Mouse (Mus musculus) liver, embryonic 11.5 days (tissue): ENCODE results near the gene Ociad2. TPM values are rescaled to one million over a fixed set of nuclear protein-coding genes. Genes with fewer than 3 reads are reported as not detected.

Source experiments
- ATAC-seq: fragments of 200-750 bp; cut with Nextera tagmentation; replicated peaks from 2 replicates; pipeline ENCODE4 v1.8.0; 2017; ENCODE audit warnings: moderate number of reproducible peaks, mild to moderate bottlenecking, moderate TSS enrichment, moderate library complexity; ENCODE audit not compliant: low FRiP score
- DNase-seq: peaks from one replicate; pipeline ENCODE4 v3.0.0-alpha.2; 2017; ENCODE audit warnings: low spot score
- H3K27ac ChIP-seq: fragments of 300-500 bp; sonication (generic); 2 replicates; pipeline ENCODE4 v1.5.1; 2014; ENCODE audit warnings: mild to moderate bottlenecking, low read depth, low read length, control low read depth
- H3K27me3 ChIP-seq: fragments of 300-500 bp; sonication (generic); replicated peaks from 2 replicates; pipeline ENCODE4 v1.6.1; 2014; ENCODE audit warnings: low read length, mixed read lengths; ENCODE audit not compliant: control insufficient read depth, insufficient read depth
- H3K36me3 ChIP-seq: fragments of 300-500 bp; sonication (generic); 2 replicates; pipeline ENCODE4 v1.6.1; 2014; ENCODE audit warnings: mild to moderate bottlenecking, low read length, moderate library complexity, mixed read lengths; ENCODE audit not compliant: control insufficient read depth, insufficient read depth
- H3K4me1 ChIP-seq: fragments of 300-500 bp; sonication (generic); replicated peaks from 2 replicates; pipeline ENCODE4 v1.6.1; 2014; ENCODE audit warnings: low read length, mixed read lengths; ENCODE audit not compliant: control insufficient read depth, insufficient read depth
- H3K4me2 ChIP-seq: fragments of 300-500 bp; sonication (generic); 2 replicates; pipeline ENCODE4 v1.6.1; 2014; ENCODE audit warnings: mild to moderate bottlenecking, control low read depth, moderate library complexity
- H3K4me3 ChIP-seq: fragments of 300-500 bp; sonication (generic); 2 replicates; pipeline ENCODE4 v1.5.1; 2014; ENCODE audit warnings: low read depth, low read length, control low read depth
- H3K9ac ChIP-seq: fragments of 300-500 bp; sonication (generic); 2 replicates; pipeline ENCODE4 v1.6.1; 2014; ENCODE audit warnings: low read depth, low read length, control low read depth
- H3K9me3 ChIP-seq: fragments of 300-500 bp; sonication (generic); 2 replicates; pipeline ENCODE4 v1.6.1; 2016; ENCODE audit warnings: low read length, inconsistent platforms, mixed read lengths; ENCODE audit not compliant: control insufficient read depth
- WGBS: fragments of 180-500 bp; shearing (Covaris S2); extraction: QIAGEN DNeasy Blood & Tissue Kit; methylation state at CpG from one replicate; pipeline ENCODE4 v1.1.7; 2014; 5-methylcytosine and 5-hydroxymethylcytosine counted together
- polyA plus RNA-seq: library from polyadenylated mRNA; unstranded; fragments of >200 nt; fragmentation: Nextera tagmentation; extraction: Ambion mirVana; gene quantifications from 2 replicates; pipeline ENCODE4 v1.2.1, GENCODE M21; 2014

Gene Ociad2
- polyA plus RNA-seq, 1 experiment from 2014 or later, result 7.0 TPM

GRCm38 (mm10) chr5:73362338-73362737 is 21.5 kb upstream of the Ociad2 start:
- Histone ChIP-seq H3K27me3 (no peaks in the 10 kb centered on the region), H3K9ac (no peak overlapping the region), H3K4me3 (no peak overlapping the region), H3K9me3 (no peaks in the 10 kb centered on the region), H3K27ac (no peak overlapping the region), H3K4me2 (no peak overlapping the region), H3K4me1 (peaks cover 17% of the 10 kb centered on the region), H3K36me3 (no peaks in the 10 kb centered on the region)
- 77% methylated on average over 7 of the region's 7 CpGs for WGBS
- ATAC-seq, result no peak
- DNase-seq, result no peak

DNA sequence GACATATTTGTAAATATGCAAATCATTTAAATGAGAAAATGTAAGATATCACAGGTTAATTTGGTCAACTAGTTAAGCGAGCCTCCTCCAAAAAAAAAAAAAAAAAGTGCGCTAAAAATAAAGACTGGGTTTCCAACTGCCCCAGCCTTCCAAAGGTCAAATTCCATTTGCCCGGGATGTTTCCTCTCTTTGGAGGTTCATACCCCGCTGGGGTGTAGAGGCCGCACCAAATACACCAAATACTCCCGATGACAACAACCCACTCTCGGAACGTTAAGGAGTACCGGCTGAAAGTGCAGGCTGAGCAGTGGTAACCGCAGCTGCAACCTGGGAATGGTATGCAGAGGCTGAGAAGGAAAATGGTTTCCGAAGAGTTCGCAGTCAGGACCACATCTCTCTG is 19.4 kb upstream of the Ociad2 start:
- Histone ChIP-seq H3K9me3 (no peaks in the 10 kb centered on the region), H3K4me3 (no peak overlapping the region), H3K9ac (no peak overlapping the region), H3K27me3 (no peaks in the 10 kb centered on the region), H3K27ac (no peak overlapping the region), H3K4me2 (peak overlapping the region; percentile 19), H3K4me1 (peaks cover 20% of the 10 kb centered on the region), H3K36me3 (no peaks in the 10 kb centered on the region)
- DNase-seq (no peak), ATAC-seq (no peak)
- 32% methylated on average over 12 of the region's 12 CpGs for WGBS

- peak overlapping the region; percentile 19 for H3K4me2 ChIP-seq
- H3K4me3 ChIP-seq, result no peak overlapping the region
- DNase-seq (no peak), ATAC-seq (no peak)
- H3K27ac ChIP-seq, result no peak overlapping the region
- peaks cover 25% of the 10 kb centered on the region for H3K4me1 ChIP-seq
- no peak overlapping the region for H3K9ac ChIP-seq
- 28% methylated on average over 12 of the region's 12 CpGs for WGBS
- H3K27me3 ChIP-seq, result no peaks in the 10 kb centered on the region
- H3K9me3 ChIP-seq, result no peaks in the 10 kb centered on the region
- no peaks in the 10 kb centered on the region for H3K36me3 ChIP-seq
These were observed 18.9 kb upstream of the Ociad2 start for GRCm38 (mm10) chr5:73359752-73360141.

DNA sequence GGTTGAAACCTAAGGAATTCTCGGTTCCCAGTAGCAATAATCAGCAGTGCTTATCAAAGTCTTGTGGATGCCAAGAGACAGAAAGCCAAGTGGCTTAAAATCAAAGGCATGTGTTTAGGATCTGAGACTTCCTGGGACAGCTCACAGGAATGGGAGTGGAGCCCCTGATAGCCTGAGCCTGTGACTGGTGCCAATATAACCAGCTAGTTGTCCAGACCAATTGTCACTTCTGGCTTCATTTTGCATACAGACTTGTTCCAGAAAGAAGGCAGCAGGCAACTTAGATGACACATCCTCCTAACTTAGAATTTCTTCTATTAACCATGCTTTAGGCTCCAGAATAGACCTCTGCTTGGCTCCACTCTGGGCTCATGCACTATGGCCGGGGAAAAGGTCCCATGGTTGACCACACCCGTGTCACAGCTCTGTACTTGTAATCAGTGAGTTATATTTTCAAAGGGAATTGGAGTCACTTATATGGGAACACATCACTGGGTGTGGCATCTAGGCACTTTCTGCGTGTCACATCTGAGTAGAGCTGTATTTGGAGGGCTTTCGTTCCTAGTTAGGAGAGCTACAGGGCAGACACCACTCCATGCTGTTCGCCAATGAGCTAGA is 18.4 kb upstream of the Ociad2 start:
- H3K4me1 ChIP-seq, result peaks cover 25% of the 10 kb centered on the region
- H3K27ac ChIP-seq, result no peak overlapping the region
- WGBS, result 75% methylated on average over 6 of the region's 6 CpGs

DNA sequence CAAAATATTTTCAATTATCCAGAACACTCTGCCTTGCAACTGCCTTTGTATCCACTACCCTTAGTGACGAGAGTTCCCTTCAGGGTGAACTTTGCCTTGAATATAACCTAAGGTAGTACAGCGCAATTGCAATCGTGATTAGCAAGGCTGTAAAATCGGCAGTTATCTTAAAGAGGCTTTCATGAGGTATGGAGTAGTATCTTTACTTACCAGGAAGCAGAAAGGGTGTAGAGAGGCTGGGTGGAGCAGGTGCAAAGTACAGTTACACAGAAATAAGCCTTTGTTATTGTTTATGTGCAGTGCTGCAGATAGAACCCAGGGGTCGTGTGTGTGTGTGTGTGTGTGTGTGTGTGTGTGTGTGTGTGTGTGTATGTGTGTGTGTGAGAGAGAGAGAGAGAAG is 14.6 kb upstream of the Ociad2 start:
- H3K4me3 ChIP-seq, result no peak overlapping the region
- peak; percentile 91 for ATAC-seq
- no peaks in the 10 kb centered on the region for H3K9me3 ChIP-seq
- 50% methylated on average over 5 of the region's 5 CpGs for WGBS
- H3K36me3 ChIP-seq, result no peaks in the 10 kb centered on the region
- no peak overlapping the region for H3K27ac ChIP-seq
- no peak overlapping the region for H3K9ac ChIP-seq
- no peaks in the 10 kb centered on the region for H3K27me3 ChIP-seq
- DNase-seq, result no peak
- no peak overlapping the region for H3K4me2 ChIP-seq
- H3K4me1 ChIP-seq, result peaks cover 26% of the 10 kb centered on the region

More for the DNA sequence above, 18.4 kb upstream of the Ociad2 start:
- no peak for DNase-seq
- H3K4me2 ChIP-seq, result peak overlapping the region; percentile 19
- no peaks in the 10 kb centered on the region for H3K36me3 ChIP-seq
- ATAC-seq, result no peak
- no peaks in the 10 kb centered on the region for H3K9me3 ChIP-seq
- no peaks in the 10 kb centered on the region for H3K27me3 ChIP-seq
- H3K4me3 ChIP-seq, result no peak overlapping the region
- no peak overlapping the region for H3K9ac ChIP-seq

GRCm38 (mm10) chr5:73353978-73354377 is 13.2 kb upstream of the Ociad2 start:
- WGBS, result 36% methylated on average over 3 of the region's 3 CpGs
- peak; percentile 59 for ATAC-seq

DNA sequence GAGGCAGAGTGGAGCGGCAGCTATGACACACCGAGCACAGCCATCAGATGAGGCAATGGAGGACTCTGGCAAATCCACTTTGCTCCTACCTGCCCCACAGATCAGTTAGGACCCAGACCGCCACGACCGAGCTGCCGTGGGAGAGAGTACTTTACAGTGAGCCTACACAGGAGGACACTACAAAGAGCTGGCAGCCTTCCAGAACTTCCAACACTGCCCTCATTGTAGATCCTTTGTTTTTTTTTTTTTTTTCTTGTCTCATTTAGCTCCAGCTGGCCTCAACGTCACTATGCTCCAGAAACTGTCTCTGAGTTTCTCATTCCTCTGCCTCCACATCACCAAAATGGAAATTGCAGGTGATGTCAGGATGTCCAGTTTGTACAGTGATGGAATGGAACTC is 12.7 kb upstream of the Ociad2 start:
- H3K36me3 ChIP-seq, result no peaks in the 10 kb centered on the region
- DNase-seq, result no peak
- peaks cover 19% of the 10 kb centered on the region for H3K4me1 ChIP-seq
- no peak overlapping the region for H3K27ac ChIP-seq
- H3K4me3 ChIP-seq, result no peak overlapping the region
- no peak overlapping the region for H3K4me2 ChIP-seq
- H3K27me3 ChIP-seq, result no peaks in the 10 kb centered on the region
- 72% methylated on average over 7 of the region's 7 CpGs for WGBS
- no peaks in the 10 kb centered on the region for H3K9me3 ChIP-seq
- no peak for ATAC-seq
- no peak overlapping the region for H3K9ac ChIP-seq

More at GRCm38 (mm10) chr5:73353978-73354377, 13.2 kb upstream of the Ociad2 start:
- H3K27me3 ChIP-seq, result no peaks in the 10 kb centered on the region
- no peak overlapping the region for H3K9ac ChIP-seq
- H3K36me3 ChIP-seq, result no peaks in the 10 kb centered on the region
- no peak overlapping the region for H3K27ac ChIP-seq
- H3K9me3 ChIP-seq, result no peaks in the 10 kb centered on the region
- H3K4me3 ChIP-seq, result no peak overlapping the region
- H3K4me2 ChIP-seq, result no peak overlapping the region
- H3K4me1 ChIP-seq, result peaks cover 19% of the 10 kb centered on the region
- DNase-seq, result no peak

DNA sequence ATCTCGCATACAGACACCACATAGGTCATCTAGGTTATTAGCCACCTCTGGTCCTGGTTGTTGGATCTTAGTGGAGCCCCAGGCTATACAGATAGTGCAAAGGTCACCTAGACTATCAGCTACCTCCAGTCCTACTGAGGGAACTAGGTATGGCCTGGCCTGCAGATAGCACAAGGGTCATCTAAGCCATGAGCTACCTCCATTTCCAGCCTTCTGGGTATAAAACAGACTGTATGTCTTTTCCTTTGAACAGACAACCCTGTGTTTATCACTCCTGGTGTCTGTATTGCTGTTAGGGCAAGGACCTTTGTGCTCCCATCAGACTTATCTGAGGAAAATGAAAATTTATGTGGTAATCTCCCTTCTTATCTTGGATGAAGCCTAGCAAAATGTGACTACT is 11.0 kb upstream of the Ociad2 start:
- no peak overlapping the region for H3K9ac ChIP-seq
- H3K27me3 ChIP-seq, result no peaks in the 10 kb centered on the region
- no peak for DNase-seq
- H3K4me1 ChIP-seq, result peaks cover 19% of the 10 kb centered on the region
- H3K27ac ChIP-seq, result no peak overlapping the region
- no peaks in the 10 kb centered on the region for H3K36me3 ChIP-seq
- H3K4me2 ChIP-seq, result no peak overlapping the region
- H3K9me3 ChIP-seq, result no peaks in the 10 kb centered on the region
- no peak for ATAC-seq
- H3K4me3 ChIP-seq, result no peak overlapping the region
- 80% methylated on average over 1 of the region's 1 CpGs for WGBS

GRCm38 (mm10) chr5:73349514-73349913 is 8.7 kb upstream of the Ociad2 start:
- H3K27me3 ChIP-seq, result peaks cover 5% of the 10 kb centered on the region
- no peak overlapping the region for H3K4me3 ChIP-seq

More at GRCm38 (mm10) chr5:73349514-73349913, 8.7 kb upstream of the Ociad2 start:
- Histone ChIP-seq H3K9me3 (no peaks in the 10 kb centered on the region), H3K4me1 (peaks cover 9% of the 10 kb centered on the region), H3K27ac (no peak overlapping the region), H3K4me2 (no peak overlapping the region), H3K36me3 (no peaks in the 10 kb centered on the region), H3K9ac (no peak overlapping the region)
- ATAC-seq (no peak), DNase-seq (no peak)
- WGBS, result 70% methylated on average over 5 of the region's 5 CpGs
